Mouse (Mus musculus): ENCODE measurements around the gene Rasd2.

Gene Rasd2

GRCm38 (mm10) chr8:75222665-75223064, 8.9 kb downstream of the Rasd2 start:
- DNase-seq = no peak

- DNase-seq = no peak
Observed at GRCm38 (mm10) chr8:75226773-75227172, 13.0 kb downstream of the Rasd2 start.

- DNase-seq = no peak
Observed at GRCm38 (mm10) chr8:75233915-75234554, 20.3 kb downstream of the Rasd2 start.

GRCm38 (mm10) chr8:75247331-75247730, 33.6 kb downstream of the Rasd2 start:
- DNase-seq = no peak

GRCm38 (mm10) chr8:75249186-75249585, 35.4 kb downstream of the Rasd2 start:
- no peak for DNase-seq

GRCm38 (mm10) chr8:75254027-75254426, 40.3 kb downstream of the Rasd2 start:
- DNase-seq = no peak

- no peak for DNase-seq
Observed at GRCm38 (mm10) chr8:75255635-75256034, 41.9 kb downstream of the Rasd2 start.

GRCm38 (mm10) chr8:75272166-75272565, 58.4 kb downstream of the Rasd2 start:
- no peak for DNase-seq

All from thymus, postnatal 36 days (tissue).